Mouse (Mus musculus) megakaryocyte, embryonic 14.5 days (primary cell): Measurements from ENCODE around the gene Map3k7.

Experiments
- FLI1 ChIP-seq: IDR thresholded peaks from 2 replicates; pipeline ENCODE4 v1.6.1; 2012; ENCODE audit warnings: low read length, inconsistent platforms, mixed read lengths
- GATA1 ChIP-seq: IDR thresholded peaks from 3 replicates; pipeline ENCODE4 v1.6.1; 2012; ENCODE audit warnings: mixed read lengths, low read length, inconsistent platforms, borderline replicate concordance

DNA sequence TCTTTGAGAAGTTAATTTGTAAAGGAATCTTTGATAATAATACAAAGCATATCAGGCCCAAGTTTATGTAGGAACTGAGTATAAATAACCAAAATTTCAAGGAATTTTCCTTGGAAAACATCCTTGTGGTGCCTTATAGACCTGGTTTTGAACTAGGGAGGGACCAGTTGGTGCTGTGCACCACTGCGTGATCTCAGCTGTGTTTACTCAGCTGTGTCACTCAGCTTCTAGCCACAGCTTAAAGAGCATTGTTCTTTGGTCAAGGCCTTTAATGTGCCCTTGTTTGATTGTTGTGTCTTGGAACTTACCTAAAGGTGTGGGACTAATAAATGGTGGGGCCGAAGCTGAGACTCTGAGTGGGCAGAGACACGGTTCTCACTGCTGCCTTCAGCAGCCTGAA lies 43.3 kb downstream of the Map3k7 start:
- TF ChIP-seq GATA1 = no peak
- TF ChIP-seq FLI1 = no peak
